Mouse (Mus musculus) megakaryocyte, embryonic 14.5 days (primary cell): ENCODE data around the gene Clpp.

Experiments
- FLI1 ChIP-seq: IDR thresholded peaks from 2 replicates; pipeline ENCODE4 v1.6.1; 2012; ENCODE audit warnings: low read length, inconsistent platforms, mixed read lengths
- GATA1 ChIP-seq: IDR thresholded peaks from 3 replicates; pipeline ENCODE4 v1.6.1; 2012; ENCODE audit warnings: mixed read lengths, low read length, inconsistent platforms, borderline replicate concordance

GRCm38 (mm10) chr17:57030931-57031660 lies 41.0 kb downstream of the Clpp start, which contains the start of gene Khsrp:
- TF ChIP-seq GATA1 (no peak), FLI1 (no peak)
